Mouse (Mus musculus) limb, embryonic 15.5 days (tissue): Measurements from ENCODE around the gene Chmp5. TPM values are rescaled to one million over a fixed set of nuclear protein-coding genes. Genes with fewer than 3 reads are reported as not detected.

Experiments used
- ATAC-seq: fragments of 200-750 bp; cut with Nextera tagmentation; 2 replicates; pipeline ENCODE4 v1.8.0; 2017; ENCODE audit warnings: low read depth, moderate TSS enrichment; ENCODE audit not compliant: insufficient number of reproducible peaks, low FRiP score, low TSS enrichment
- H3K27ac ChIP-seq: fragments of 300-500 bp; sonication (generic); 2 replicates; pipeline ENCODE4 v1.5.1; 2015; ENCODE audit warnings: moderate library complexity, mild to moderate bottlenecking, inconsistent platforms
- H3K27me3 ChIP-seq: fragments of 300-500 bp; sonication (generic); 2 replicates; pipeline ENCODE4 v1.6.1; 2015; ENCODE audit warnings: inconsistent platforms
- H3K36me3 ChIP-seq: fragments of 300-500 bp; sonication (generic); 2 replicates; pipeline ENCODE4 v1.6.1; 2015; ENCODE audit warnings: inconsistent platforms
- H3K4me1 ChIP-seq: fragments of 300-500 bp; sonication (generic); 2 replicates; pipeline ENCODE4 v1.6.1; 2015; ENCODE audit warnings: inconsistent platforms
- H3K4me2 ChIP-seq: fragments of 300-500 bp; sonication (generic); 2 replicates; pipeline ENCODE4 v1.6.1; 2015; ENCODE audit warnings: mild to moderate bottlenecking, inconsistent platforms
- H3K4me3 ChIP-seq: fragments of 300-500 bp; sonication (generic); 2 replicates; pipeline ENCODE4 v1.5.1; 2015; ENCODE audit warnings: mild to moderate bottlenecking, inconsistent platforms
- H3K9ac ChIP-seq: fragments of 300-500 bp; sonication (generic); 2 replicates; pipeline ENCODE4 v1.6.1; 2015; ENCODE audit warnings: inconsistent platforms
- H3K9me3 ChIP-seq: fragments of 300-500 bp; sonication (generic); 2 replicates; pipeline ENCODE4 v1.6.1; 2016; ENCODE audit warnings: inconsistent platforms
- WGBS: fragments of 180-500 bp; shearing (Covaris S2); methylation state at CpG from one replicate; pipeline ENCODE4 v1.1.7; 2015; 5-methylcytosine and 5-hydroxymethylcytosine counted together
- polyA plus RNA-seq: library from polyadenylated mRNA; unstranded; fragments of >200 nt; fragmentation: Nextera tagmentation; extraction: Ambion mirVana; gene quantifications from 2 replicates; pipeline ENCODE4 v1.2.1, GENCODE M21; 2015

Gene Chmp5
- polyA plus RNA-seq, 1 experiment from 2014 or later, result 116 TPM

GRCm38 (mm10) chr4:40953521-40953920 is 5.3 kb downstream of the Chmp5 start:
- WGBS, result 90% methylated on average over 1 of the region's 1 CpGs
- peaks cover 68% of the 10 kb centered on the region for H3K36me3 ChIP-seq
- ATAC-seq, result no peak

GRCm38 (mm10) chr4:40955942-40956341 is 7.7 kb downstream of the Chmp5 start:
- no peaks in the 10 kb centered on the region for H3K27me3 ChIP-seq
- WGBS, result 89% methylated on average over 6 of the region's 6 CpGs
- peaks cover 88% of the 10 kb centered on the region for H3K36me3 ChIP-seq
- H3K27ac ChIP-seq, result no peak overlapping the region
- no peak overlapping the region for H3K9ac ChIP-seq
- no peak for ATAC-seq
- no peaks in the 10 kb centered on the region for H3K9me3 ChIP-seq
- H3K4me2 ChIP-seq, result no peak overlapping the region
- H3K4me3 ChIP-seq, result no peak overlapping the region
- H3K4me1 ChIP-seq, result no peaks in the 10 kb centered on the region

More at GRCm38 (mm10) chr4:40953521-40953920, 5.3 kb downstream of the Chmp5 start:
- Histone ChIP-seq H3K4me1 (peaks cover 11% of the 10 kb centered on the region; the same call in 1 of the 2 replicates), H3K9me3 (no peaks in the 10 kb centered on the region), H3K27ac (no peak overlapping the region), H3K4me2 (no peak overlapping the region), H3K4me3 (no peak overlapping the region), H3K9ac (no peak overlapping the region), H3K27me3 (no peaks in the 10 kb centered on the region)

GRCm38 (mm10) chr4:40963536-40963935 is 15.3 kb downstream of the Chmp5 start:
- Histone ChIP-seq H3K27me3 (no peaks in the 10 kb centered on the region), H3K9ac (no peak overlapping the region), H3K27ac (no peak overlapping the region), H3K4me1 (no peaks in the 10 kb centered on the region), H3K9me3 (no peaks in the 10 kb centered on the region), H3K36me3 (peaks cover 80% of the 10 kb centered on the region), H3K4me3 (no peak overlapping the region), H3K4me2 (no peak overlapping the region)
- ATAC-seq, result no peak
- 89% methylated on average over 3 of the region's 3 CpGs for WGBS

GRCm38 (mm10) chr4:40969161-40969560 is 21.0 kb downstream of the Chmp5 start:
- Histone ChIP-seq H3K27me3 (no peaks in the 10 kb centered on the region), H3K4me1 (peaks cover 16% of the 10 kb centered on the region), H3K27ac (peak overlapping the region; percentile 95; the same call in 1 of the 2 replicates), H3K4me2 (no peak overlapping the region), H3K9me3 (no peaks in the 10 kb centered on the region), H3K4me3 (no peak overlapping the region), H3K36me3 (peaks cover 30% of the 10 kb centered on the region), H3K9ac (no peak overlapping the region)
- no peak for ATAC-seq
- WGBS, result 69% methylated on average over 4 of the region's 4 CpGs

GRCm38 (mm10) chr4:40969781-40970591 is 21.8 kb downstream of the Chmp5 start:
- Histone ChIP-seq H3K27ac (peak overlapping the region; percentile 95), H3K4me2 (peak overlapping the region; percentile 64), H3K36me3 (peaks cover 27% of the 10 kb centered on the region), H3K27me3 (no peaks in the 10 kb centered on the region), H3K9me3 (no peaks in the 10 kb centered on the region), H3K9ac (peak overlapping the region; percentile 72), H3K4me3 (peak overlapping the region; percentile 98), H3K4me1 (peaks cover 16% of the 10 kb centered on the region)
- 6% methylated on average over 13 of the region's 13 CpGs for WGBS
- 0 out of 2 replicates have a peak, but pooled peaks have one; percentile 16 for ATAC-seq

- H3K4me3 ChIP-seq, result peak overlapping the region; percentile 98
- peak overlapping the region; percentile 72 for H3K9ac ChIP-seq
- ATAC-seq, result no peak
- peak overlapping the region; percentile 95 for H3K27ac ChIP-seq
- H3K9me3 ChIP-seq, result no peaks in the 10 kb centered on the region
- peaks cover 24% of the 10 kb centered on the region for H3K36me3 ChIP-seq
- no peaks in the 10 kb centered on the region for H3K27me3 ChIP-seq
- H3K4me2 ChIP-seq, result peak overlapping the region; percentile 64
- H3K4me1 ChIP-seq, result peaks cover 16% of the 10 kb centered on the region
- 0% methylated on average over 16 of the region's 16 CpGs for WGBS
Observed at GRCm38 (mm10) chr4:40970592-40970841, 22.3 kb downstream of the Chmp5 start.

GRCm38 (mm10) chr4:40970842-40971701 is 22.9 kb downstream of the Chmp5 start, which contains the start of gene Nfx1:
Gene Nfx1 (plus strand): TSS chr4:40970906.
- Histone ChIP-seq H3K4me2 (peak within 1 kb of the TSS; percentile 64), H3K4me1 (peaks cover 16% of the 10 kb centered on the region), H3K27me3 (no peaks in the 10 kb centered on the region), H3K9me3 (no peaks in the 10 kb centered on the region), H3K9ac (peak within 1 kb of the TSS; percentile 72), H3K27ac (peak within 1 kb of the TSS; percentile 95), H3K36me3 (peaks cover 19% of the 10 kb centered on the region), H3K4me3 (peak within 1 kb of the TSS; percentile 98)
- ATAC-seq, result peak; percentile 92
- WGBS, result under 1% methylated on average over 75 of the region's 85 CpGs

GRCm38 (mm10) chr4:40971744-40972143 is 23.5 kb downstream of the Chmp5 start:
- no peak for ATAC-seq

GRCm38 (mm10) chr4:40974011-40974410 is 25.8 kb downstream of the Chmp5 start:
- Histone ChIP-seq H3K36me3 (peaks cover 25% of the 10 kb centered on the region), H3K27me3 (no peaks in the 10 kb centered on the region), H3K9me3 (no peaks in the 10 kb centered on the region), H3K9ac (no peak overlapping the region), H3K4me3 (no peak overlapping the region), H3K4me1 (peaks cover 16% of the 10 kb centered on the region), H3K4me2 (no peak overlapping the region), H3K27ac (no peak overlapping the region)
- WGBS, result 93% methylated on average over 1 of the region's 1 CpGs
- no peak for ATAC-seq

More at GRCm38 (mm10) chr4:40971744-40972143, 23.5 kb downstream of the Chmp5 start:
- Histone ChIP-seq H3K4me1 (peaks cover 16% of the 10 kb centered on the region), H3K27ac (peak overlapping the region; percentile 95), H3K9ac (peak overlapping the region; percentile 72), H3K36me3 (peaks cover 18% of the 10 kb centered on the region), H3K27me3 (no peaks in the 10 kb centered on the region), H3K4me2 (peak overlapping the region; percentile 64), H3K4me3 (peak overlapping the region; percentile 98), H3K9me3 (no peaks in the 10 kb centered on the region)
- 23% methylated on average over 13 of the region's 13 CpGs for WGBS

GRCm38 (mm10) chr4:40975678-40976077 is 27.5 kb downstream of the Chmp5 start:
- Histone ChIP-seq H3K9me3 (no peaks in the 10 kb centered on the region), H3K4me2 (no peak overlapping the region), H3K4me1 (peaks cover 9% of the 10 kb centered on the region), H3K27ac (no peak overlapping the region), H3K4me3 (no peak overlapping the region), H3K27me3 (no peaks in the 10 kb centered on the region), H3K9ac (no peak overlapping the region), H3K36me3 (peaks cover 40% of the 10 kb centered on the region)
- no peak for ATAC-seq
- WGBS, result 86% methylated on average over 3 of the region's 3 CpGs

GRCm38 (mm10) chr4:40976651-40977050 is 28.4 kb downstream of the Chmp5 start:
- 87% methylated on average over 10 of the region's 10 CpGs for WGBS
- Histone ChIP-seq H3K36me3 (peaks cover 50% of the 10 kb centered on the region), H3K27me3 (no peaks in the 10 kb centered on the region), H3K4me2 (no peak overlapping the region), H3K4me1 (peaks cover 9% of the 10 kb centered on the region), H3K9me3 (no peaks in the 10 kb centered on the region), H3K9ac (no peak overlapping the region), H3K4me3 (no peak overlapping the region), H3K27ac (no peak overlapping the region)
- no peak for ATAC-seq

GRCm38 (mm10) chr4:40979430-40979829 is 31.2 kb downstream of the Chmp5 start:
- Histone ChIP-seq H3K36me3 (peaks cover 64% of the 10 kb centered on the region), H3K4me1 (no peaks in the 10 kb centered on the region), H3K9me3 (no peaks in the 10 kb centered on the region), H3K27me3 (no peaks in the 10 kb centered on the region), H3K4me2 (no peak overlapping the region), H3K27ac (no peak overlapping the region), H3K4me3 (no peak overlapping the region), H3K9ac (no peak overlapping the region)
- WGBS, result 88% methylated on average over 1 of the region's 1 CpGs
- ATAC-seq, result no peak
